ENCODE assay signal across 9 mouse cellular contexts in genomic region chr14:34401135-34401534, GRCm38 (mm10). TPM values are rescaled to one million over a fixed set of nuclear protein-coding genes. Genes with fewer than 3 reads are reported as not detected.
A peak's percentile ranks its signal among the peaks of the same experiment; 100 is the strongest.
DNase-seq lines count a peak whose midpoint lies in the region; ATAC-seq and TF ChIP-seq lines count a peak whose summit lies in the region.
"Had no signal": no experiment of that assay in that cellular context is flagged by ENCODE, and none has a peak within 500 bp of the region (broad histone marks: within the 10 kb centered on the region; RNA-seq: fewer than 3 reads in every experiment).

No protein-coding gene starts in this region.

- H3K4me2 ChIP-seq in kidney, postnatal 0 days (ENCODE audit: low read length): no peak overlapping the region
- no peak overlapping the region for H3K4me2 ChIP-seq in liver, embryonic 13.5 days
- H3K4me2 ChIP-seq: hindbrain, embryonic 15.5 days had no signal

- H3K27me3 ChIP-seq in kidney, postnatal 0 days (ENCODE audit: insufficient read depth, low read length): no peaks in the 10 kb centered on the region
- no peaks in the 10 kb centered on the region for H3K27me3 ChIP-seq in liver, embryonic 13.5 days
- H3K27me3 ChIP-seq: hindbrain, embryonic 15.5 days had no signal

- DNase-seq in 416B (ENCODE audit: low read depth) (peak; percentile 80), ES-CJ7 (ENCODE audit: low read depth, low spot score) (peak; percentile 89)
- DNase-seq in c-Kit-positive CD71-positive TER-119-negative erythroid progenitor cells, embryonic 14.5 days (ENCODE audit: low read depth): peak; percentile 58
- peak; percentile 21 to 87 for DNase-seq in frontal cortex, adult 2 months (ENCODE audit: extremely low spot score in 1 of 2, low spot score in 1 of 2)
- DNase-seq in kidney, postnatal 0 days (ENCODE audit: low spot score): peak; percentile 83
- peak; percentile 55 for DNase-seq in liver, embryonic 13.5 days
- DNase-seq in retina, postnatal 1 day: peak; percentile 82
- peak; percentile 54 to 67 for DNase-seq in thymus, postnatal 36 days

- ATAC-seq in kidney, postnatal 0 days (replicated peaks; ENCODE audit: low FRiP score, low read depth): 0 out of 2 replicates have a peak, but pooled peaks have one; percentile 37
- no peak for ATAC-seq in liver, embryonic 13.5 days (ENCODE audit: low read depth)

- no peak overlapping the region for H3K27ac ChIP-seq in kidney, postnatal 0 days
- H3K27ac ChIP-seq in liver, embryonic 13.5 days: no peak overlapping the region
- H3K27ac ChIP-seq: hindbrain, embryonic 15.5 days had no signal

- TF ChIP-seq CTCF in kidney, postnatal 0 days (IDR thresholded peaks at IDR 0.05; ENCODE audit: low read depth): peak; percentile 97

- no peak overlapping the region for H3K4me3 ChIP-seq in kidney, postnatal 0 days (replicated peaks; ENCODE audit: low read depth, low read length)
- no peak overlapping the region for H3K4me3 ChIP-seq in liver, embryonic 13.5 days (replicated peaks)
- H3K4me3 ChIP-seq: hindbrain, embryonic 15.5 days had no signal

- H3K9me3 ChIP-seq in kidney, postnatal 0 days (replicated peaks; ENCODE audit: low read length): no peaks in the 10 kb centered on the region
- no peaks in the 10 kb centered on the region for H3K9me3 ChIP-seq in liver, embryonic 13.5 days (replicated peaks)
- H3K9me3 ChIP-seq: hindbrain, embryonic 15.5 days had no signal

- 47% methylated on average over 6 of the region's 6 CpGs for whole genome bisulfite sequencing in kidney, postnatal 0 days
- WGBS in liver, embryonic 13.5 days (ENCODE audit: insufficient replicate concordance): 23% methylated on average over 6 of the region's 6 CpGs

- H3K36me3 ChIP-seq in kidney, postnatal 0 days (ENCODE audit: insufficient read depth, low read length): 0 out of 2 replicates have a peak, but pooled peaks cover 11% of the 10 kb centered on the region
- H3K36me3 ChIP-seq in liver, embryonic 13.5 days: no peaks in the 10 kb centered on the region
- H3K36me3 ChIP-seq: hindbrain, embryonic 15.5 days had no signal

- no peaks in the 10 kb centered on the region for H3K4me1 ChIP-seq in kidney, postnatal 0 days (replicated peaks; ENCODE audit: insufficient read depth, low read length)
- H3K4me1 ChIP-seq in liver, embryonic 13.5 days (replicated peaks): no peaks in the 10 kb centered on the region
- H3K4me1 ChIP-seq: hindbrain, embryonic 15.5 days had no signal

- H3K9ac ChIP-seq in kidney, postnatal 0 days (ENCODE audit: low read depth, low read length): no peak overlapping the region
- H3K9ac ChIP-seq in liver, embryonic 13.5 days: no peak overlapping the region
- H3K9ac ChIP-seq: hindbrain, embryonic 15.5 days had no signal

RNA-seq across cellular contexts. Expression of gene Mmrn2, which starts 25.9 kb away (rescaled TPM):
- polyA plus RNA-seq in frontal cortex, adult 2 months (2012; rRNA removed): 2.9 and 3.2 TPM in 2 replicates
- polyA plus RNA-seq in kidney, postnatal 0 days (2015; fragmentation: Nextera tagmentation; extraction: Ambion mirVana): 16.2 and 17.1 TPM in 2 replicates
- 2.6 and 3.0 TPM in 2 replicates for polyA plus RNA-seq in liver, embryonic 13.5 days (2015; fragmentation: Nextera tagmentation; extraction: Ambion mirVana)

RNA-seq across cellular contexts. Expression of gene Sncg, which starts 26.5 kb away (rescaled TPM):
- polyA plus RNA-seq in frontal cortex, adult 2 months (2012; rRNA removed): 7.6 and 10.5 TPM in 2 replicates
- polyA plus RNA-seq in kidney, postnatal 0 days (2015; fragmentation: Nextera tagmentation; extraction: Ambion mirVana): 5.3 and 5.5 TPM in 2 replicates
- polyA plus RNA-seq in liver, embryonic 13.5 days (2015; fragmentation: Nextera tagmentation; extraction: Ambion mirVana): 0.28 and 0.52 TPM in 2 replicates

RNA-seq across cellular contexts. Expression of gene Fam25c, which starts 45.9 kb away (rescaled TPM):
- polyA plus RNA-seq in frontal cortex, adult 2 months (2012; rRNA removed): not detected in 2 replicates
- polyA plus RNA-seq in kidney, postnatal 0 days (2015; fragmentation: Nextera tagmentation; extraction: Ambion mirVana): 8.1 and 15.2 TPM in 2 replicates
- not detected in 2 replicates for polyA plus RNA-seq in liver, embryonic 13.5 days (2015; fragmentation: Nextera tagmentation; extraction: Ambion mirVana)
- polyA plus RNA-seq: hindbrain, embryonic 15.5 days had no signal
